Mouse (Mus musculus): ENCODE data around the gene Gm614. TPM values are rescaled to one million over a fixed set of nuclear protein-coding genes. Genes with fewer than 3 reads are reported as not detected.

Gm614 gene
- polyA plus RNA-seq, 1 experiment from 2014 or later, result not detected

DNA sequence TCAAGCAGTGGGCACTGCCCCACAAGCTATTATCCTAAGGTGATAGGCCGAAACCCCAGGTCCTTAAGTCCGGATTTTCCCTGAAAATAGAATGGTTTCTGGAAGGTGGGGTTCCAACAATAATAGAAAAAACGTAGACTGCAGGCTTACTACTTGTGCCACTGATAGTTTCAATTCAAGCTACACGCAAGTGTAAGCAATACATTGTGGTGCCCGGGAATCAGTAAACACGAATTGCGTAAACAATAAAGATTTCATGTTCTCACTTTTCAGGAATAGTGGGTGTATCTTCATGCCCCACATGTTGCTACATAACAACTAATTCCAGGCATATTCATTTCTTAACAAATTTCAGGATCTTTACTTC, 41.0 kb downstream of the Gm614 start:
- Histone ChIP-seq H3K27me3 (ENCODE audit: control insufficient read depth, insufficient read depth, low read length) (0 out of 2 replicates have a peak, but pooled peaks cover 3% of the 10 kb centered on the region), H3K36me3 (ENCODE audit: control insufficient read depth, insufficient read depth, low read length) (no peaks in the 10 kb centered on the region), H3K4me3 (ENCODE audit: low read depth, low read length) (peak overlapping the region; percentile 50), H3K4me1 (ENCODE audit: control insufficient read depth, insufficient read depth, low read length) (no peaks in the 10 kb centered on the region), H3K27ac (ENCODE audit: low read depth, low read length) (no peak overlapping the region), H3K9ac (ENCODE audit: low read length) (no peak overlapping the region), H3K9me3 (ENCODE audit: control insufficient read depth, low read length) (no peaks in the 10 kb centered on the region), H3K4me2 (ENCODE audit: low read depth) (peak overlapping the region; percentile 39)
- WGBS, result 32% methylated on average over 7 of the region's 7 CpGs
- no peak for DNase-seq (ENCODE audit: low spot score)
- ATAC-seq (ENCODE audit: insufficient read depth, low FRiP score, low TSS enrichment), result no peak

DNA sequence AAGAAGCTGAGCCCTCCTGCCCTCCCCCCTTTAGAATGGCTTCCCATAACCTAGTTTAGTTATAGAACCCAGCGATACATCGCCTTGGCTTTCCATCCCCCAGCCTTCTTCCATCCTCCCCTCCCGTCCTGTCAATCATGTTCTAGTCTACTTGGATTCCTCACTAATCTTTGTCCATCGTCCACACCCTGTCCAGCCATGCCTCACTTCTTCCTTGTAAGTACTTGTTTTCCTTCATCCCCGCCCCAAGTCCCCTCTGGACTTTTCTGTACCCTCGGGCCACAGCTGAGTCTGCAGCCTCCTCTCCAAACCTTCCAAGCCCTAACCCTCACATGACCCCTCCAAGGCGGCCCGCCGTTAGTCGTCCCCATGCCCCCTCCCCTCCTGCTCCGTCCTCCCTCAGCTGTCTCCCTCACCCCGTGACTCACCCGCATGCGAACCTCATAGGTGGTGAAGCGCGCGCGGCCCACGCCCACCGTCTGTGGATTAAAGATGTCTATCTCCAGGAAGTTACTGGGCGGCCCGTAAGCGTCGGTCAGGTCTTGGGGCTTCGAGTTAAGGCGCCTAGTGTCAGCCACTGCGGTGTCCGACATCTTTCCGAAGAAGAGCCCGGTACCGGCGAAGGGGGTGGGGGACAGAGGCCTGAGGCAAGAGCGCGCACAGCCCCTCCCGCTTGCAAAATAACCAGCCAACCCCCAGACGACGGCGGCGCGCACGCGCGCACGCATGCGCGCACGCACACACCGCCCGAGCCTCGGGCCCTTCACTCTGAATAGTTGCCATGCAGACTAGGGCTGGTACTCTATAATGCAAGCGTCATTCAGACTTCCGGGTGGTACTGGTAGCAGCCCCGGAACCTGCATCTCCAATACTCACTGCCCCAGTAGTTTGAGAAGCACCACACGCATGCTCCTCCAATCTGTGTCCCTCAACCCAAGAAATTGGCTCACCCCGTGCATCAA, 41.7 kb downstream of the Gm614 start, which contains the start of gene Snx12:
Gene Snx12, minus strand, starts transcription at position 730 of the 962 bp plus-strand sequence.
- H3K9me3 ChIP-seq (ENCODE audit: control insufficient read depth, low read length), result no peaks in the 10 kb centered on the region
- WGBS, result 23% methylated on average over 53 of the region's 55 CpGs
- no peaks in the 10 kb centered on the region for H3K4me1 ChIP-seq (ENCODE audit: control insufficient read depth, insufficient read depth, low read length)
- peak within 1 kb of the TSS; percentile 50 for H3K4me3 ChIP-seq (ENCODE audit: low read depth, low read length)
- H3K36me3 ChIP-seq (ENCODE audit: control insufficient read depth, insufficient read depth, low read length), result no peaks in the 10 kb centered on the region
- peak within 1 kb of the TSS; percentile 27 for H3K9ac ChIP-seq (ENCODE audit: low read length)
- DNase-seq (ENCODE audit: low spot score), result peak; percentile 90
- peak; percentile 96 for ATAC-seq (ENCODE audit: insufficient read depth, low FRiP score, low TSS enrichment)
- no peak within 1 kb of the TSS for H3K27ac ChIP-seq (ENCODE audit: low read depth, low read length)
- H3K4me2 ChIP-seq (ENCODE audit: low read depth), result peak within 1 kb of the TSS; percentile 45
- 0 out of 2 replicates have a peak, but pooled peaks cover 3% of the 10 kb centered on the region for H3K27me3 ChIP-seq (ENCODE audit: control insufficient read depth, insufficient read depth, low read length)

Other genes starting within 250 kb of the Gm614 start
- not detected in 2 replicates for gene Tex11, start 204.3 kb downstream of the Gm614 start, polyA plus RNA-seq (2014; fragmentation: Nextera tagmentation; extraction: Ambion mirVana)
- gene Slc7a3, start 178.0 kb downstream of the Gm614 start, polyA plus RNA-seq (2014; fragmentation: Nextera tagmentation; extraction: Ambion mirVana), result 0.45 and 0.50 TPM in 2 replicates
- gene Snx12, start 41.4 kb downstream of the Gm614 start, polyA plus RNA-seq (2014; fragmentation: Nextera tagmentation; extraction: Ambion mirVana), result 56.4 and 61.1 TPM in 2 replicates
- 2.7 and 2.9 TPM in 2 replicates for gene Foxo4, start 9.5 kb downstream of the Gm614 start, polyA plus RNA-seq (2014; fragmentation: Nextera tagmentation; extraction: Ambion mirVana)
- 4.2 and 4.4 TPM in 2 replicates for gene Il2rg, start 4.3 kb upstream of the Gm614 start, polyA plus RNA-seq (2014; fragmentation: Nextera tagmentation; extraction: Ambion mirVana)
- not detected in 2 replicates for gene Gm20489, start 5.0 kb upstream of the Gm614 start, polyA plus RNA-seq (2014; fragmentation: Nextera tagmentation; extraction: Ambion mirVana)
- gene Med12, start 10.0 kb upstream of the Gm614 start, polyA plus RNA-seq (2014; fragmentation: Nextera tagmentation; extraction: Ambion mirVana), result 37.1 and 41.2 TPM in 2 replicates
- 24.0 and 25.1 TPM in 2 replicates for gene Nlgn3, start 35.2 kb upstream of the Gm614 start, polyA plus RNA-seq (2014; fragmentation: Nextera tagmentation; extraction: Ambion mirVana)
- not detected in 2 replicates for gene Gjb1, start 112.4 kb upstream of the Gm614 start, polyA plus RNA-seq (2014; fragmentation: Nextera tagmentation; extraction: Ambion mirVana)
- gene Zmym3, start 156.9 kb upstream of the Gm614 start, polyA plus RNA-seq (2014; fragmentation: Nextera tagmentation; extraction: Ambion mirVana), result 25.7 and 27.6 TPM in 2 replicates
- 628 and 659 TPM in 2 replicates for gene Nono, start 165.3 kb upstream of the Gm614 start, polyA plus RNA-seq (2014; fragmentation: Nextera tagmentation; extraction: Ambion mirVana)
- 6.0 and 7.2 TPM in 2 replicates for gene Itgb1bp2, start 185.1 kb upstream of the Gm614 start, polyA plus RNA-seq (2014; fragmentation: Nextera tagmentation; extraction: Ambion mirVana)

Measured in neural tube, embryonic 11.5 days (tissue).